Mouse (Mus musculus): ENCODE results near the gene Pcgf6. TPM values are rescaled to one million over a fixed set of nuclear protein-coding genes. Genes with fewer than 3 reads are reported as not detected.

Pcgf6 gene
- polyA plus RNA-seq (2016; fragmentation: Nextera tagmentation; extraction: Ambion mirVana), result 30.4 and 31.1 TPM in 2 replicates

- Histone ChIP-seq H3K4me2 (replicated peaks) (peak within 1 kb of the TSS; percentile 68), H3K27me3 (no peaks in the 10 kb centered on the region), H3K27ac (peak within 1 kb of the TSS; percentile 93), H3K9ac (peak within 1 kb of the TSS; percentile 87), H3K36me3 (peaks cover 20% of the 10 kb centered on the region), H3K9me3 (replicated peaks) (no peaks in the 10 kb centered on the region), H3K4me3 (peak within 1 kb of the TSS; percentile 61), H3K4me1 (peaks cover 16% of the 10 kb centered on the region)
- WGBS, result under 1% methylated on average over 75 of the region's 75 CpGs
- peak; percentile 90 for ATAC-seq (ENCODE audit: low FRiP score)
These were observed at the start of gene Pcgf6 for GRCm38 (mm10) chr19:47050271-47051032. Pcgf6 (minus strand) TSS chr19:47050906.

GRCm38 (mm10) chr19:47090550-47091156 is 39.9 kb upstream of the Pcgf6 start, which contains the start of the genes Usmg5 and Pdcd11:
Usmg5 (minus strand) TSS chr19:47090647.
Pdcd11 (plus strand) TSS chr19:47090768.
- peak within 1 kb of the TSS; percentile 85 for H3K4me2 ChIP-seq (replicated peaks)
- H3K27me3 ChIP-seq, result no peaks in the 10 kb centered on the region
- peaks cover 14% of the 10 kb centered on the region for H3K4me1 ChIP-seq
- H3K4me3 ChIP-seq, result peak within 1 kb of the TSS; percentile 77
- H3K9me3 ChIP-seq (replicated peaks), result no peaks in the 10 kb centered on the region
- under 1% methylated on average over 56 of the region's 56 CpGs for WGBS
- H3K9ac ChIP-seq, result peak within 1 kb of the TSS; percentile 97
- peak; percentile 99 for ATAC-seq (ENCODE audit: low FRiP score)
- H3K27ac ChIP-seq, result peak within 1 kb of the TSS; percentile 84
- peaks cover 33% of the 10 kb centered on the region for H3K36me3 ChIP-seq

- Histone ChIP-seq H3K4me3 (peak overlapping the region; percentile 77), H3K9ac (peak overlapping the region; percentile 97), H3K27me3 (no peaks in the 10 kb centered on the region), H3K27ac (peak overlapping the region; percentile 84), H3K4me2 (replicated peaks) (peak overlapping the region; percentile 85), H3K4me1 (peaks cover 14% of the 10 kb centered on the region), H3K9me3 (replicated peaks) (no peaks in the 10 kb centered on the region), H3K36me3 (peaks cover 33% of the 10 kb centered on the region)
- peak; percentile 78 for ATAC-seq (ENCODE audit: low FRiP score)
- WGBS, result 2% methylated on average over 34 of the region's 36 CpGs
These were observed 39.2 kb upstream of the Pcgf6 start for GRCm38 (mm10) chr19:47089718-47090525.

GRCm38 (mm10) chr19:47088226-47088625 is 37.5 kb upstream of the Pcgf6 start:
- WGBS, result 84% methylated on average over 3 of the region's 3 CpGs
- no peak overlapping the region for H3K4me3 ChIP-seq

GRCm38 (mm10) chr19:47067924-47068611 is 17.4 kb upstream of the Pcgf6 start:
- Histone ChIP-seq H3K9ac (peak overlapping the region; percentile 90), H3K4me3 (peak overlapping the region; percentile 88), H3K27me3 (no peaks in the 10 kb centered on the region), H3K27ac (peak overlapping the region; percentile 88), H3K4me2 (replicated peaks) (peak overlapping the region; percentile 60), H3K4me1 (peaks cover 10% of the 10 kb centered on the region), H3K9me3 (replicated peaks) (no peaks in the 10 kb centered on the region), H3K36me3 (peaks cover 20% of the 10 kb centered on the region)
- peak; percentile 90 for ATAC-seq (ENCODE audit: low FRiP score)
- WGBS, result under 1% methylated on average over 56 of the region's 72 CpGs

More at GRCm38 (mm10) chr19:47088226-47088625, 37.5 kb upstream of the Pcgf6 start:
- no peak for ATAC-seq (ENCODE audit: low FRiP score)
- Histone ChIP-seq H3K9me3 (replicated peaks) (no peaks in the 10 kb centered on the region), H3K27ac (no peak overlapping the region), H3K4me1 (peaks cover 14% of the 10 kb centered on the region), H3K9ac (no peak overlapping the region), H3K4me2 (replicated peaks) (no peak overlapping the region), H3K36me3 (peaks cover 35% of the 10 kb centered on the region), H3K27me3 (no peaks in the 10 kb centered on the region)

GRCm38 (mm10) chr19:47067096-47067882 is 16.6 kb upstream of the Pcgf6 start, which contains the start of gene Taf5:
Taf5 (plus strand) TSS chr19:47067746.
- WGBS, result 11% methylated on average over 49 of the region's 49 CpGs
- ATAC-seq (ENCODE audit: low FRiP score), result peak; percentile 84
- Histone ChIP-seq H3K4me2 (replicated peaks) (peak within 1 kb of the TSS; percentile 60), H3K27ac (peak within 1 kb of the TSS; percentile 88), H3K9me3 (replicated peaks) (no peaks in the 10 kb centered on the region), H3K4me3 (peak within 1 kb of the TSS; percentile 88), H3K36me3 (peaks cover 13% of the 10 kb centered on the region), H3K4me1 (peaks cover 10% of the 10 kb centered on the region), H3K27me3 (no peaks in the 10 kb centered on the region), H3K9ac (peak within 1 kb of the TSS; percentile 90)

- Histone ChIP-seq H3K27me3 (no peaks in the 10 kb centered on the region), H3K9ac (no peak overlapping the region), H3K27ac (no peak overlapping the region), H3K36me3 (peaks cover under 1% of the 10 kb centered on the region; the same call in 1 of the 2 replicates), H3K4me2 (replicated peaks) (no peak overlapping the region), H3K4me1 (peaks cover 10% of the 10 kb centered on the region), H3K4me3 (no peak overlapping the region), H3K9me3 (replicated peaks) (no peaks in the 10 kb centered on the region)
- 93% methylated on average over 3 of the region's 3 CpGs for WGBS
- no peak for ATAC-seq (ENCODE audit: low FRiP score)
These were observed 15.2 kb upstream of the Pcgf6 start for GRCm38 (mm10) chr19:47065860-47066259.

- no peak overlapping the region for H3K4me3 ChIP-seq
- H3K27ac ChIP-seq, result no peak overlapping the region
- H3K9me3 ChIP-seq (replicated peaks), result no peaks in the 10 kb centered on the region
- no peaks in the 10 kb centered on the region for H3K4me1 ChIP-seq
- H3K36me3 ChIP-seq, result no peaks in the 10 kb centered on the region
- H3K9ac ChIP-seq, result no peak overlapping the region
- WGBS, result 70% methylated on average over 1 of the region's 1 CpGs
- no peak for ATAC-seq (ENCODE audit: low FRiP score)
- H3K27me3 ChIP-seq, result no peaks in the 10 kb centered on the region
- no peak overlapping the region for H3K4me2 ChIP-seq (replicated peaks)
These were observed 7.0 kb upstream of the Pcgf6 start for GRCm38 (mm10) chr19:47057684-47058083.

- H3K27me3 ChIP-seq, result no peaks in the 10 kb centered on the region
- H3K9me3 ChIP-seq (replicated peaks), result no peaks in the 10 kb centered on the region
- H3K4me1 ChIP-seq, result peaks cover 16% of the 10 kb centered on the region
- no peak for ATAC-seq (ENCODE audit: low FRiP score)
- H3K36me3 ChIP-seq, result no peaks in the 10 kb centered on the region
- no peak overlapping the region for H3K4me2 ChIP-seq (replicated peaks)
- no peak overlapping the region for H3K27ac ChIP-seq
- H3K4me3 ChIP-seq, result no peak overlapping the region
- H3K9ac ChIP-seq, result no peak overlapping the region
- WGBS, result 87% methylated on average over 4 of the region's 4 CpGs
These were observed 2.8 kb upstream of the Pcgf6 start for GRCm38 (mm10) chr19:47053471-47053870.

- Histone ChIP-seq H3K9ac (no peak overlapping the region), H3K27me3 (no peaks in the 10 kb centered on the region), H3K27ac (no peak overlapping the region), H3K4me1 (peaks cover 16% of the 10 kb centered on the region), H3K4me2 (replicated peaks) (no peak overlapping the region), H3K36me3 (no peaks in the 10 kb centered on the region), H3K4me3 (no peak overlapping the region), H3K9me3 (replicated peaks) (no peaks in the 10 kb centered on the region)
- no peak for ATAC-seq (ENCODE audit: low FRiP score)
- WGBS, result 82% methylated on average over 4 of the region's 4 CpGs
These were observed 2.2 kb upstream of the Pcgf6 start for GRCm38 (mm10) chr19:47052927-47053326.

GRCm38 (mm10) chr19:47049840-47050239 is 866 bp downstream of the Pcgf6 start:
- peaks cover 24% of the 10 kb centered on the region for H3K36me3 ChIP-seq
- peak overlapping the region; percentile 68 for H3K4me2 ChIP-seq (replicated peaks)
- H3K4me3 ChIP-seq, result peak overlapping the region; percentile 61
- ATAC-seq (ENCODE audit: low FRiP score), result no peak
- H3K4me1 ChIP-seq, result peaks cover 16% of the 10 kb centered on the region
- no peaks in the 10 kb centered on the region for H3K9me3 ChIP-seq (replicated peaks)
- H3K9ac ChIP-seq, result peak overlapping the region; percentile 87
- no peak overlapping the region; the same call in 1 of the 2 replicates for H3K27ac ChIP-seq
- WGBS, result 11% methylated on average over 7 of the region's 7 CpGs
- H3K27me3 ChIP-seq, result no peaks in the 10 kb centered on the region

Data from hindbrain, embryonic 12.5 days (tissue).